Mouse (Mus musculus): ENCODE measurements around the gene Cdkl3. TPM values are rescaled to one million over a fixed set of nuclear protein-coding genes. Genes with fewer than 3 reads are reported as not detected.

The Cdkl3 gene
- total RNA-seq (2015; ENCODE audit: low replicate concordance) (0.42 and 1.1 TPM in 2 replicates), total RNA-seq (2017; ENCODE audit: low replicate concordance) (0.51 TPM in 1 of 2 replicates, not detected in the other)

GRCm38 (mm10) chr11:52003772-52004528 lies at the start of gene Cdkl3:
Gene Cdkl3 (plus strand): TSS chr11:52004221.
- peak; percentile 84 for ATAC-seq (replicated peaks; ENCODE audit: low FRiP score, poor library complexity, severe bottlenecking)

- ATAC-seq (replicated peaks; ENCODE audit: low FRiP score, poor library complexity, severe bottlenecking): no peak
Observed at GRCm38 (mm10) chr11:51956112-51956511, 47.9 kb upstream of the Cdkl3 start.

- ATAC-seq (replicated peaks; ENCODE audit: low FRiP score, poor library complexity, severe bottlenecking): no peak
Observed at GRCm38 (mm10) chr11:51957760-51958159, 46.3 kb upstream of the Cdkl3 start.

- no peak for ATAC-seq (replicated peaks; ENCODE audit: low FRiP score, poor library complexity, severe bottlenecking)
Observed at GRCm38 (mm10) chr11:51959511-51959910, 44.5 kb upstream of the Cdkl3 start.

- ATAC-seq (replicated peaks; ENCODE audit: low FRiP score, poor library complexity, severe bottlenecking): no peak
Observed at GRCm38 (mm10) chr11:51960061-51960460, 44.0 kb upstream of the Cdkl3 start.

GRCm38 (mm10) chr11:51960967-51961471 lies 43.0 kb upstream of the Cdkl3 start:
- ATAC-seq (replicated peaks; ENCODE audit: low FRiP score, poor library complexity, severe bottlenecking): no peak

GRCm38 (mm10) chr11:51961761-51962160 lies 42.3 kb upstream of the Cdkl3 start:
- ATAC-seq (replicated peaks; ENCODE audit: low FRiP score, poor library complexity, severe bottlenecking): no peak

GRCm38 (mm10) chr11:51962277-51962676 lies 41.7 kb upstream of the Cdkl3 start:
- ATAC-seq (replicated peaks; ENCODE audit: low FRiP score, poor library complexity, severe bottlenecking): no peak

- ATAC-seq (replicated peaks; ENCODE audit: low FRiP score, poor library complexity, severe bottlenecking): no peak
Observed at GRCm38 (mm10) chr11:51966651-51967050, 37.4 kb upstream of the Cdkl3 start.

- ATAC-seq (replicated peaks; ENCODE audit: low FRiP score, poor library complexity, severe bottlenecking): peak; percentile 97
Observed at GRCm38 (mm10) chr11:51967443-51968401, 36.3 kb upstream of the Cdkl3 start, which contains the start of gene Cdkn2aipnl. Gene Cdkn2aipnl (plus strand): TSS chr11:51967661.

GRCm38 (mm10) chr11:51968896-51969295 lies 35.1 kb upstream of the Cdkl3 start:
- no peak for ATAC-seq (replicated peaks; ENCODE audit: low FRiP score, poor library complexity, severe bottlenecking)

GRCm38 (mm10) chr11:51969511-51969910 lies 34.5 kb upstream of the Cdkl3 start:
- ATAC-seq (replicated peaks; ENCODE audit: low FRiP score, poor library complexity, severe bottlenecking): no peak

GRCm38 (mm10) chr11:51971644-51972043 lies 32.4 kb upstream of the Cdkl3 start:
- ATAC-seq (replicated peaks; ENCODE audit: low FRiP score, poor library complexity, severe bottlenecking): no peak

GRCm38 (mm10) chr11:51999611-52000289 lies 4.3 kb upstream of the Cdkl3 start:
- peak; percentile 46 for ATAC-seq (replicated peaks; ENCODE audit: low FRiP score, poor library complexity, severe bottlenecking)

GRCm38 (mm10) chr11:52000290-52000962 lies 3.6 kb upstream of the Cdkl3 start, which contains the start of gene Ube2b:
Gene Ube2b (minus strand): TSS chr11:52000762.
- ATAC-seq (replicated peaks; ENCODE audit: low FRiP score, poor library complexity, severe bottlenecking): peak; percentile 80

GRCm38 (mm10) chr11:52001341-52001740 lies 2.7 kb upstream of the Cdkl3 start:
- no peak for ATAC-seq (replicated peaks; ENCODE audit: low FRiP score, poor library complexity, severe bottlenecking)

GRCm38 (mm10) chr11:52001861-52002260 lies 2.2 kb upstream of the Cdkl3 start:
- ATAC-seq (replicated peaks; ENCODE audit: low FRiP score, poor library complexity, severe bottlenecking): no peak

- no peak for ATAC-seq (replicated peaks; ENCODE audit: low FRiP score, poor library complexity, severe bottlenecking)
Observed at GRCm38 (mm10) chr11:52002842-52003504, 1.0 kb upstream of the Cdkl3 start.

- no peak for ATAC-seq (replicated peaks; ENCODE audit: low FRiP score, poor library complexity, severe bottlenecking)
Observed at GRCm38 (mm10) chr11:52003505-52003771, 583 bp upstream of the Cdkl3 start.

Data from erythroid progenitor cell, adult 5-6 weeks (primary cell).